Mouse (Mus musculus): Measurements from ENCODE around the gene Gm8871. TPM values are rescaled to one million over a fixed set of nuclear protein-coding genes. Genes with fewer than 3 reads are reported as not detected.
"Not testable (repeated sequence)": the region's sequence is repeated elsewhere in the genome, so short reads cannot be mapped to it uniquely, and the experiment has no call there.

Gene Gm8871
- polyA plus RNA-seq (2014; fragmentation: Nextera tagmentation; extraction: Ambion mirVana) = not detected in 2 replicates

DNA sequence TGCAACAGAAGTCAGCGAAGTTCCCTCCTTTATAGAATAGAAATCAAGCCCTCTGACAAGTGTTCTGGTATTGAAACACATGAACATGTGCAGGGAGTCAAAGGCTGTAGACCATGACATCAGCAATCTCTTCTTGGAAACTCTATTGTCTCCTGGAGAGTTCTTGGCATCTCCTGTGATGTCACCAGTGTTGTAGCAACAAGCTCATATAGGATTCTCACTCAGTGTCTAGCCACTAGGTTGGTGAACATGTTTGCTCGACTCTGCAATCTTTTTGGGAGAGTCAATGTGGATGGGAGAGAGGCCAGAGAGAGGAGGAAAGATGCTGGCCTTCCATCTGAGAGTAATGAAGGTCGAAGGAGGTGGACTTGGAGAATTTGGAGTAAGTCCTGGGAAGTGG lies at the start of gene Gm8871, which contains the start of gene Gm8857:
Gene Gm8871, plus strand, starts transcription at position 301 of the 400 bp plus-strand sequence.
Gene Gm8857, plus strand, starts transcription at position 303 of the 400 bp plus-strand sequence.
- H3K4me1 ChIP-seq (ENCODE audit: control insufficient read depth, insufficient read depth, low read length); H3K4me2 ChIP-seq; H3K9me3 ChIP-seq (ENCODE audit: control insufficient read depth, low read length); H3K36me3 ChIP-seq (ENCODE audit: control insufficient read depth, insufficient read depth, low read length); H3K27me3 ChIP-seq (ENCODE audit: control insufficient read depth, insufficient read depth, low read length); H3K4me3 ChIP-seq (ENCODE audit: low read depth, low read length); DNase-seq (ENCODE audit: low spot score, missing footprints); H3K27ac ChIP-seq (ENCODE audit: low read depth, low read length); H3K9ac ChIP-seq (ENCODE audit: low read length); ATAC-seq (ENCODE audit: low FRiP score): not testable (repeated sequence)
- 78% methylated on average over 2 of the region's 3 CpGs for WGBS

- H3K27ac ChIP-seq (ENCODE audit: low read depth, low read length); H3K4me1 ChIP-seq (ENCODE audit: control insufficient read depth, insufficient read depth, low read length); H3K4me2 ChIP-seq; H3K9ac ChIP-seq (ENCODE audit: low read length); DNase-seq (ENCODE audit: low spot score, missing footprints); H3K27me3 ChIP-seq (ENCODE audit: control insufficient read depth, insufficient read depth, low read length); ATAC-seq (ENCODE audit: low FRiP score); H3K9me3 ChIP-seq (ENCODE audit: control insufficient read depth, low read length); H3K36me3 ChIP-seq (ENCODE audit: control insufficient read depth, insufficient read depth, low read length); H3K4me3 ChIP-seq (ENCODE audit: low read depth, low read length): not testable (repeated sequence)
- WGBS = 50% methylated on average over 1 of the region's 2 CpGs
Observed at GRCm38 (mm10) chr5:10953512-10953911, 5.9 kb downstream of the Gm8871 start.

DNA sequence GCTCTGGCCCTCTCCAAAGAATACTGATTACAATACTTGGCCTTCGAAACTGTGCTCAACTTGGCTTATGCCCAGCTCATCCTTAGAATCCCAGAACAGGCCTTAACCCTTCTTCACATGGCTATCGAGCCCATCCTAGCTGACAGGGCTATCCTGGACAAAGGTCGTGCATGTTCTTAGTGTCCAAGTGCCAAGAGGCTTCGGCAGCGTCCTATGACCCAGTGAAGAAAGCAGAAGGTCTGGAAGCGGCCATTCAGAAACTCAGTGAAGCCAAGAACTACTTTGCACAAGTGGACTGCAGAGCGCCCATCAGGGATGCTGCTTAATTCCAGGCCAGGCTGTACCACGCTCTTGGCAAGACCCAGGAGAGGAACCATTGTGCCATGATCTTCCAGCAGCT lies 10.5 kb downstream of the Gm8871 start:
- H3K27ac ChIP-seq (ENCODE audit: low read depth, low read length); H3K4me1 ChIP-seq (ENCODE audit: control insufficient read depth, insufficient read depth, low read length); ATAC-seq (ENCODE audit: low FRiP score); H3K27me3 ChIP-seq (ENCODE audit: control insufficient read depth, insufficient read depth, low read length); H3K36me3 ChIP-seq (ENCODE audit: control insufficient read depth, insufficient read depth, low read length); DNase-seq (ENCODE audit: low spot score, missing footprints); H3K9ac ChIP-seq (ENCODE audit: low read length); H3K4me3 ChIP-seq (ENCODE audit: low read depth, low read length); H3K9me3 ChIP-seq (ENCODE audit: control insufficient read depth, low read length); H3K4me2 ChIP-seq: not testable (repeated sequence)
- 86% methylated on average over 5 of the region's 8 CpGs for WGBS

Other genes starting within 250 kb of the Gm8871 start
- gene Gm8857, start within 50 bp of the Gm8871 start, polyA plus RNA-seq (2014; fragmentation: Nextera tagmentation; extraction: Ambion mirVana) = not detected in 2 replicates
- gene Gm8879, start 179.8 kb downstream of the Gm8871 start, polyA plus RNA-seq (2014; fragmentation: Nextera tagmentation; extraction: Ambion mirVana) = not detected in 2 replicates
- gene Gm5861, start 235.3 kb downstream of the Gm8871 start, polyA plus RNA-seq (2014; fragmentation: Nextera tagmentation; extraction: Ambion mirVana) = not detected in 2 replicates

Data from midbrain, embryonic 11.5 days (tissue).